Mouse (Mus musculus) E14TG2a.4 (cell line): ENCODE measurements around the gene Nipal3.

Experiments used
- H3K27me3 ChIP-seq: 2 replicates; pipeline ENCODE4 v1.6.1; 2014; ENCODE audit warnings: low read length, control low read depth; ENCODE audit not compliant: insufficient read depth
- H3K36me3 ChIP-seq: 2 replicates; pipeline ENCODE4 v1.6.1; 2014; ENCODE audit warnings: low read length, control low read depth; ENCODE audit not compliant: insufficient read depth
- H3K4me1 ChIP-seq: replicated peaks from 2 replicates; pipeline ENCODE4 v1.6.1; 2014; ENCODE audit warnings: low read depth, low read length, control low read depth
- H3K4me3 ChIP-seq: replicated peaks from 2 replicates; pipeline ENCODE4 v1.5.1; 2014; ENCODE audit warnings: mild to moderate bottlenecking, low read length
- H3K9me3 ChIP-seq: 2 replicates; pipeline ENCODE4 v1.6.1; 2014; ENCODE audit warnings: low read length, control low read depth
- CTCF ChIP-seq: conservative IDR thresholded peaks from 2 replicates; pipeline ENCODE4 v1.5.1; 2014; ENCODE audit warnings: low read length
- NANOG ChIP-seq: IDR thresholded peaks from 2 replicates; pipeline ENCODE4 v1.6.1; 2014; ENCODE audit warnings: borderline replicate concordance, low read length, mixed read lengths
- POU5F1 ChIP-seq: IDR thresholded peaks from 2 replicates; pipeline ENCODE4 v1.6.1; 2014; ENCODE audit warnings: low read length, borderline replicate concordance

Nipal3 gene

DNA sequence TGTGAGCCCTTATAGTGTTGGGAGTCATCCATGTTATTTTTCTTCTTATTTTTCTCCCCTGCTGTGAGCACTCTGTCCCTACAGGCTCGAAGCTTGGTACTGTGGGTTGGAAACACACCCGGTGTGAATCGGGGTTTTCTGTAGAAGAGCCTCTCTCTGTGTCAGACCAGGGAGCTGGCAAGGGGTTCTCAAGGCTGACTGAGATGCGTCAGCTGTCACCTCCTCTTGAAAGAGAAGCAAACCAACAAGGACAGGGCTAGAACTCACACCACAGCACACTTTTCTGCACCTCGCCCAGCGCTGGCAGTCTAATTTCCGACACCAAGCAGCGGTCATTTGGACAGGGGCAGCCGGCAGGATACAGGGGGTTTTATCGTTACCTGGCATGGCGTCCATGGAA is 31.4 kb downstream of the Nipal3 start:
- no peak overlapping the region for H3K4me3 ChIP-seq
- peaks cover 39% of the 10 kb centered on the region for H3K36me3 ChIP-seq
- H3K4me1 ChIP-seq: peaks cover 20% of the 10 kb centered on the region
- no peaks in the 10 kb centered on the region for H3K9me3 ChIP-seq
- no peaks in the 10 kb centered on the region for H3K27me3 ChIP-seq
- no peak for TF ChIP-seq NANOG
- TF ChIP-seq POU5F1: no peak
- TF ChIP-seq CTCF: no peak

DNA sequence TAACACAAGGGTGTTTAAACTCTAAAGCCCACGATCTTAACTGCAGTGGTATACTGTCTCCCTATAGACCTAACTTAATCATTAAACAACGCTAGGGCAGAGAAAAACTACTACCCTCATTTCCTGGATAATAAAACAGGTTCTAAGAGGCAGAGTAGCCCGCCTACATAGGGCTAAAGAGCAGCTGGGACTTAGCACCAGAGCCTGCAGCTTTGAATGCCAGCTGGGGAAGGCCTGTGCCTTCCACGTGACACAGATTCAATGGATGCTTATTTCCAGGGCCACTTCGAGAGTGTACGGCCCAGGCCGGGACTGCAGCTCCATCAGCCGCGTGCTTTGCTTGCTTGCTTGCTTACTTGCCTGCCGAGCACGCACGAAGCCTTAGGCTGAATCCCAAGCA is 41.3 kb downstream of the Nipal3 start:
- TF ChIP-seq NANOG (no peak), POU5F1 (no peak), CTCF (no peak)

DNA sequence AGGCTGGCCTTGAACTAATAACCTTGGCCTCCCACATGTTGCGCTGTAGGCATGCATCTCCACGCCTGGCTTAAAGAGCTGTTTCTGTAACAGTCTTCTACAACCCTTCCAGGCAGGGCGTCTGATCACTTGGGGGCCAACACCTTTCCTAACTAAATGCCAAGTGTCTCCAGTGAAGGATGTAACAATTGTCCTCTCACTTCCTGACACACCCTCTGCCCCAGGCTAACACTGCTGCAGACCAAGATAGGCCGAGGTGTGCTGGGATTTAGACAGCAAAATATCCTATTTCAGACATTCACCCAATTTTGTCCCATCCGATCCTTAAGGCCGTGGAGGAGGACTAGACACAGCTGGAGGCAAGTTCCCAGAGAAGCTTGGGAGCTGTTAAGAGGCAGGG is 41.7 kb downstream of the Nipal3 start:
- H3K4me1 ChIP-seq: peaks cover 57% of the 10 kb centered on the region
- no peak overlapping the region for H3K4me3 ChIP-seq
- TF ChIP-seq POU5F1 (no peak), CTCF (no peak), NANOG (no peak)
- no peaks in the 10 kb centered on the region for H3K9me3 ChIP-seq
- H3K27me3 ChIP-seq: no peaks in the 10 kb centered on the region
- H3K36me3 ChIP-seq: peaks cover 19% of the 10 kb centered on the region

More for the DNA sequence above, 41.3 kb downstream of the Nipal3 start:
- Histone ChIP-seq H3K4me1 (peaks cover 57% of the 10 kb centered on the region), H3K4me3 (no peak overlapping the region), H3K36me3 (peaks cover 19% of the 10 kb centered on the region), H3K27me3 (no peaks in the 10 kb centered on the region), H3K9me3 (no peaks in the 10 kb centered on the region)

DNA sequence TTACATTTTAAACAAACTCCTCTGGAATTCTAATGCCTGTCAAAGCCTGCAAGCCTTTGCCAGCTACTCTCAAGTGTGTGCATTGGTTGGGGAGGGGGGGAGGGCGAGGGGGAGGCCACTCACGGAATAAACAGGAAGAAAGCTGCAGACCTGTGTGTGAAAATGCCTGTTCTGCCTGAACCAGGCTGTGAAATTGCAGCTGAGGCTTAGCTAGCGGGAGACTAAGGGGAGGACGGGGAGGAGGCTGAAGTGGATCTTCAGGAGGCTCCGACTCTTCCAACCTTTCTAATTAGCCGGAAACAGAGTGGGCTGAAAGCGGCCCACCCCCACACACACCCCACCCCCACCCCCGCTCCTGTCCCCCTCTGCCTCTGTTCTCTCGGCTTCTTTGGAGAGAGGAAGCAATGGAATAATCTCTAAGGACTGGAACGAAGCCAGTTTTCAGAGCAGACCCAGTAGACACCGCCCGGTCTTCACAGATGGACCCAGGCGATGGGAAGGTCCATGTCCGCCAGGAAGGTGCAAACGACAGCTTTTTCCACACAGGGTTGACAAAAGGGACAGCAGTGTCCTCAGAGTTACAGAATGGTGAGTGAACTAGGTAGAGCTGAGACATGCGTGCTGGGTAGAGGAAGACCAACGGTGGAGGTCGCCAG is 43.4 kb downstream of the Nipal3 start:
- no peak for TF ChIP-seq POU5F1
- no peak for TF ChIP-seq CTCF
- TF ChIP-seq NANOG: no peak
- H3K27me3 ChIP-seq: no peaks in the 10 kb centered on the region
- H3K36me3 ChIP-seq: peaks cover 19% of the 10 kb centered on the region
- no peaks in the 10 kb centered on the region for H3K9me3 ChIP-seq
- H3K4me1 ChIP-seq: peaks cover 57% of the 10 kb centered on the region
- H3K4me3 ChIP-seq: no peak overlapping the region

DNA sequence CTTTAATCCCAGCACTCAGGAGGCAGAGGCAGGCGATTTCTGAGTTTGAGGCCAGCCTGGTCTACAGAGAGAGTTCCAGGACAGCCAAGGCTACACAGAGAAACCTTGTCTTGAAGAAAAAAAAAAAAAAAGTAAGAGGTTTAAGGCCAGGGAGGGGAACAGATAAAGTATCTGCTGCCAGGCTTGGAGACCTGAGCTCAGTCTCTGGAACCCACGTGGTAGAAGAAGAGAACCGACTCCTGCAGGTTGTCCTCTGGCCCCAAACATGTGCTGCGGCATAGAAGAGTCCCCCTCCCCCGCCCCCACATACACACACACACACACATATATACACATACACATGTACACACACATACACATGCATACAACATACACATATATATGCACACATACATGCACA is 52.4 kb downstream of the Nipal3 start:
- H3K27me3 ChIP-seq: no peaks in the 10 kb centered on the region
- no peaks in the 10 kb centered on the region for H3K9me3 ChIP-seq
- peaks cover 20% of the 10 kb centered on the region for H3K4me1 ChIP-seq
- no peak for TF ChIP-seq POU5F1
- TF ChIP-seq NANOG: no peak
- no peak for TF ChIP-seq CTCF
- H3K36me3 ChIP-seq: no peaks in the 10 kb centered on the region
- H3K4me3 ChIP-seq: no peak overlapping the region

DNA sequence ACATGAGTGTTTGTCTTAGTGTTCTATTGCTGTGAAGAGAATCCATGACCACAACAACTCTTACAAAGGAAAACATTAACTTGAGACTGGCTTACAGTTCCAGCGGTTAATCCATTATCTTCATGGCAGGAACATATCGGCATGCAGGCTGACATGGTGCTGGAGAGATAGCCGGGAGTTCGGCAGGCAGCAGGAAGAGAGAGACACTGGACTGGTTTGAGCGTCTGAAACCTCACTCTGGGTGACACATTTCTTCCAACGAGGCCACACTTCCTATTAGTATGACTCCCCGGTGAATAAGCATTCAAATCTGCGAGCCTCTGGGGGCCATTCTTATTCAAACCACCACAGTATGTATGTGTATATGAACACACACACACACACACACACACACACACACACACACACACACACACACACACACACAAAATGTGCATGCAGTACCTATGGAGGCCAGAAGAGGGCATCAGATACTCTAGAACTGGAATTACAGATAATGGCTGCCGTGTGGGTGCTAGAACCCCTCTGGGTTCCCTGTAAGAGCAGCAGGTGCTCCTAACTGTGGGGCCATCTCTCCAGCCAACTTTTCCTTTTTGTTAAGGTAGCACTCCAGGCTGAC is 54.8 kb downstream of the Nipal3 start:
- H3K4me3 ChIP-seq: no peak overlapping the region
- peak; percentile 49 for TF ChIP-seq CTCF
- no peak for TF ChIP-seq POU5F1

DNA sequence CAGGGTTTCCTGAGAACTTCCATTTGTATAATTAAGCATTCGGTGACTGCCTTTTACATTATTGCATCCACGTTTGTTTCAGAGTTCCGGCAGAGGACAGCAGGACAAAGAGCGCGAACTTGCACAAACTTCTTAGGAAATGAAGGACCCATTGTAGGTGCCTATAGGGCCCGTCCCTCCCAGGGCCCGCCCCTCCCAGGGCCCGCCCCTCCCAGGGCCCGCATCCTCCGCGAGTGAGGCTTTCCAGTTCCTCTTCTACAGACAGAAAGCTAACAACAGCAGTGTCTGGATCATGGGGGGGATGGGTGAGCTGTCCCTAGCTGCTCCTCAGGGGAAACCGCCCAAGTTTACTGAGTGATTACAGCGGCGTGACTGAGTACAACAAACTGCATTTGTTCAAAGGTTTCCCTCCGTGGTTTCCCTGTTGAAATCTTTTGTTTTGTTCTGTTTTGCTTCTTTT is 55.6 kb downstream of the Nipal3 start:
- TF ChIP-seq CTCF (no peak), POU5F1 (no peak), NANOG (no peak)
- H3K9me3 ChIP-seq: no peaks in the 10 kb centered on the region
- peaks cover 42% of the 10 kb centered on the region for H3K4me1 ChIP-seq
- H3K4me3 ChIP-seq: 0 out of 2 replicates have a peak overlapping the region, but pooled peaks have one; percentile 13
- H3K36me3 ChIP-seq: no peaks in the 10 kb centered on the region
- no peaks in the 10 kb centered on the region for H3K27me3 ChIP-seq

More for the DNA sequence above, 54.8 kb downstream of the Nipal3 start:
- no peaks in the 10 kb centered on the region for H3K27me3 ChIP-seq
- H3K36me3 ChIP-seq: no peaks in the 10 kb centered on the region
- H3K9me3 ChIP-seq: no peaks in the 10 kb centered on the region
- H3K4me1 ChIP-seq: peaks cover 37% of the 10 kb centered on the region

DNA sequence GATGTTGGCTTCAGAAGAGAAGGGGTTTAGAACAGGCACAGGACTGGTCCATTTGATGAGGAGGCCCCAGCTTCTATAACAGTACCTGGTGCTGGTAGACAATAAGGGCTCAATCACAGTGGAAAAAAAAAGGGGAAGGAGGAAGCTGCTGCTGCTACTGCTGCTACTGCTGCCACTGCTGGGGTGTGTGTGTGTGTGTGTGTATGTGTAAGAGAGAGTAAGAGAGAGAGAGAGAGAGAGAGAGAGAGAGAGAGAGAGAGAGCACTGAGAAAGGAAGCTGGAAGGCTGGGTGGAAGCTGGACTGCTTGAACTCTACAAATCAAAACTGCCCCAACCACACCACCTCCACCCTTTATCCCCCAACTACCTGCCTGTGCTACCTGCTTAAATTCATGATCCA is 56.9 kb downstream of the Nipal3 start:
- Histone ChIP-seq H3K4me1 (peaks cover 50% of the 10 kb centered on the region), H3K36me3 (no peaks in the 10 kb centered on the region), H3K4me3 (no peak overlapping the region), H3K27me3 (no peaks in the 10 kb centered on the region), H3K9me3 (no peaks in the 10 kb centered on the region)
- no peak for TF ChIP-seq CTCF
- no peak for TF ChIP-seq NANOG
- TF ChIP-seq POU5F1: no peak
